Mouse (Mus musculus) right cerebral cortex, postnatal 4 days (tissue): Measurements from ENCODE around the gene Cmc4.

ENCODE experiments used
- DNase-seq: peaks from one replicate; pipeline ENCODE4 v3.0.0-alpha.2; 2022

Gene Cmc4

GRCm38 (mm10) chrX:75415936-75416785, at the start of gene Cmc4, which contains the start of the genes Mtcp1 and Brcc3:
Gene Cmc4, minus strand, starts transcription at chrX:75416584.
Gene Mtcp1, minus strand, starts transcription at chrX:75416588.
Gene Brcc3, plus strand, starts transcription at chrX:75416628.
- peak; percentile 74 for DNase-seq

DNA sequence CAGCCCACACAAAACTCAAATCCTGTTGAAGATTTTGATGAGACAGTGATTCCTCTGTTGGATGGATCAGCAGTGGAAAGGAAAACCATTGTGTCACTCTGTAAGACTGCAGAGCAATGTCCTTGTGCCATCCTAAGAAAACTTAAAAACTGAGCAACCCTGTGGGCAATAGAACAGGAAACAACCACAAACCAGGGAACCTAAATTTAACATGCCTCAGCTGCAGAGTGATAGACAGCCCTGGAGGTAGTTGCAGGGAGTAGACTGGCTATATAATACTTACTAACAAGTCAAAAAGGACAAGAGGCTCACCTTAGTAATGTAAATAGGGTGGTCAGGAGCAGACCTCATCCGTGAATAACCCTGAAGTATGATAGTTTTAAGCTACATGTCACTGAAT, 38.2 kb upstream of the Cmc4 start:
- DNase-seq, result no peak

GRCm38 (mm10) chrX:75409711-75410110, 6.7 kb downstream of the Cmc4 start:
- DNase-seq, result no peak

DNA sequence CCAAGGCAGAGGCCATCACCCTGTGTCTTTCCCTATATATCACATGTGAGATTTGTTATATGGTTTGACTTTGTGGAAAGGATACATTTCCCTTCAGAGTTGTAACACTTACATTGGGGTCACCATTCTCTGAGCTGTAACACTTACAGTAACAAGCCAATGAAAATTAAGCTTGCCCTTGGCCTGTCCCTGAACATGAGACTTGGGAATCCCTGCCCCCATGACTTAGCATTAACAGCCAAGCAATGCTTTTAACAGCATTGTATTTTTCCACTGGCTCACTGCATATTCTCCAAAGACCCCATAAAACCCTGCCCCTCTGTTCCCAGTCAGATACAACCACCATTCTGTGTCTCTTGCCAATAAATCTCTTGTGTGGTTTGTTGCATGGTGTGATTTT, 13.0 kb downstream of the Cmc4 start:
- no peak for DNase-seq

GRCm38 (mm10) chrX:75402668-75403067, 13.7 kb downstream of the Cmc4 start:
- DNase-seq, result no peak

GRCm38 (mm10) chrX:75399471-75399870, 16.9 kb downstream of the Cmc4 start:
- no peak for DNase-seq

DNA sequence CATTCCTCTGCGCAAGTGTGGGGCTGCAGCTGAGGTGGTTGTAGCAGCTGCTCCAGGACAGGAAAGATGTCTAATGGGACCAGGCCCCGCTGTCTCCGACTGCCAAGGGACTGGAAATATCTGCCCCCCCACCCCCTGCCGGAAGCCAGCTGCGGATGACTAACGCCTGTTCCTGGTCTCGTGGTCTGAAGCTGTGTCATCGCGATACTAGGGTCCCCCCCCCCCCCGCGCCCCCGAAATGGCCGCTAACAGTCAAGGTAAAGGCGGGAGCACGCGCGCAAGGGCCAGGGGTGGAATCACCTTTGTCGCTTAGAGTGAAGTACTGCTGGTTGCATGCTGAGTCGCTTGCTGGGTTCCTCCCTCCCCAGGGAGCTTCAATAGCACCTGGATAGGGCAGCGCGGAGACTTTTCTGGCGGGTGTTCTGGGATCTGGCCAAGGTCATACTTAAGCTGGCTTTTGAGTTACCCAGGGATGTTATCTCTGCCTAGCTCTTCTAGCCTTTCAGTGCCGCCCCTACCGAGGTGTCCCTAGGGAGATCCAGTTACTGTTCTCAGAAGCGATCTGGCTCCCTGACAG, 34.1 kb downstream of the Cmc4 start, which contains the start of the genes Fundc2 and F8:
Fundc2 (plus strand) TSS at position 205 of the 577 bp plus-strand sequence.
F8 (minus strand) TSS at position 421 of the 577 bp plus-strand sequence.
- peak; percentile 72 for DNase-seq

- DNase-seq, result no peak
Observed at GRCm38 (mm10) chrX:75381699-75382098, 34.7 kb downstream of the Cmc4 start.

DNA sequence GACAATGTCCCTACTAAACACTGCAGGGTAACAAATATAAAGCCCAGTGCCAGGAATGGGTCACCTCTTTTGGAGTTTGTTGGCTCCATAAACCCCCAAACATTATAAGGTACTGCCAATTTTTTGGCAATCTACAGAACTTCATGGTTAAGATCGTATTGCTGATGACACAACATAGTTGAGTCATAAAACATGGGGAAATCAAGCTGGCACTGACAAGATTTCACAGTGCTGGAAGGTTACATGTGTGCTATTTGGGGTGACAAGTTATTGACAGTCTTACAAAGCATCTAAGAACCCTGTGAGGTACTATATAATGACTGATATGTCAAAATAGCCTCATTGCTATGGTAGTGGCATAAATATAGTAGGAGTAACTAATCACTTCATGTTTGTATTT, 35.2 kb downstream of the Cmc4 start:
- DNase-seq, result no peak

- no peak for DNase-seq
Observed at GRCm38 (mm10) chrX:75376815-75377214, 39.6 kb downstream of the Cmc4 start.

DNA sequence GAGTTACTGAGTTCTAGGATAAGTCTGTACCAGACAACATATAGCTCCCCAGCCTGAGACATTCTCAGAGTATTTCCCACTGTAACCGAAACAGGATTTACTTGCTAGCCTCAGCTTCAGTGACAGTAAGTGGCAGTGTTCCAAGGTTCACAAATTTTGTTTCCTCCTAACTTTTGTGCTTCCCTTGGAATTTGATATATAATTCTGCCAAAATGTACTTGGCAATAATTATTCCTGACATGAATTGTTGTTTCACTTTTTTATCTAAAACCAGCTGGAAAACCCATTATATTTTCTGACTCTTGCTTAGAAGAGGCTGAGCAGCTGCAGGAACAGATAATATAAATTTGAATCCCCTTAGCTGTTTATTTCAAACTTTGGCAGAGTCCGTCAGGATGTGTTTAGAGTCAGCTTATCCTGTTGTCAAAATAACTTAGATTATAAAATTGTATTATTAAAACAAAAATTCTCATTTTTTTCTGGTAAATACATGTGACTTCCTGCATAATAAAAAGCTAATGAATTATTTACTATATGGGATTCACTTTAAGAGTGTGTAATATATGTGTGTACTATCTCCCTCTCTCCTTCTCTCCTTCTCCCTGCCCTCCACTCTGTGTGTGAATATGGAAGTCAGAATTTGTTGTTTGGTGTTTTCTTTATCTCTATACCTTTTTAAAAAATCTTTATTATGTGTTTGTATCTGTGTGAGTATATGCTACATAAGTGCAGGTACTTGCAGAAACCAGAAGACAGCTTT, 43.5 kb downstream of the Cmc4 start:
- no peak for DNase-seq

GRCm38 (mm10) chrX:75370197-75370596, 46.2 kb downstream of the Cmc4 start:
- no peak for DNase-seq
